Mouse (Mus musculus) cerebellum, adult 11 months (tissue): ENCODE measurements at regions not wholly inside any gene's neighbourhood (a gene's known extent, or its start where the extent isn't known, plus 50 kb on each side); places are given as distances from the start of the nearest gene placed in this dataset.

Experiments
- DNase-seq: peaks from one replicate; pipeline ENCODE4 v3.0.0; 2022

DNA sequence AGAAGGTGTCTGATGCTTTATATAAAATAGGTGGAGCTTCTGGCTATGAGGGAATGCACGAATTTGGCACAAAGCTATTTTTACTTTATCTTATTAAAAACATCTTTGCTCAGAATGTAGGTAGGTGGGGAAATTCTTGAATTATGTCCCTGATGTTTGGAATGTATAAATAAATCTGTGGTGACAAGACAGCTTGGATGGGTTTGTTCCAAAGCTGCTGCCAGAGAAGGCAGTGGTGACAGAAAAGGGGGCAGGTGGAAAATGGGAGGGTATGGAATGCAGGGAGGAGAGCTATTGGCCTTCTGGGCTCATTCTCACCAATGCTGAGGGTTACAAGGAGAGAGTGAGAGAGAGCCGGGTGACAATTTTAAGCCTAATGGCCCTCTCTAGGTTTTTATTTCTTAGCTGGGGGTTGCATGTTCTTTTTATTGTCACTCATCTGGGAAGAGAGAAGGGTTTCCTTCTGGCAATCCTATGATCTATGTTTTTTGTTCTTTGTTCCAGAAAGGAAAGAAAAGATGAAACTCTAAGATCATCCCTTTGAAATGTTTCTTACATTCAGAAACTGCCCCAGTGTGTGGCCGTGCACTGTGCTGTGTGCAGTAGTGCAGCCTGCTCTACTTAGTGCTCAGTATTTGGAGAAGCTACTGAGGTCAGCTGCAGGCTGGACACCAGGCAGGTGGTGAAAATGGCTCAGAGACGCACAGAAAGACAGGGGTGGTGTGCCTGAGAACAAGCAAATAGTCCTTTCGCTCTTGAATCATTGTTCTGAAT, 205.2 kb upstream of the Fam92a start:
- DNase-seq, result no peak

DNA sequence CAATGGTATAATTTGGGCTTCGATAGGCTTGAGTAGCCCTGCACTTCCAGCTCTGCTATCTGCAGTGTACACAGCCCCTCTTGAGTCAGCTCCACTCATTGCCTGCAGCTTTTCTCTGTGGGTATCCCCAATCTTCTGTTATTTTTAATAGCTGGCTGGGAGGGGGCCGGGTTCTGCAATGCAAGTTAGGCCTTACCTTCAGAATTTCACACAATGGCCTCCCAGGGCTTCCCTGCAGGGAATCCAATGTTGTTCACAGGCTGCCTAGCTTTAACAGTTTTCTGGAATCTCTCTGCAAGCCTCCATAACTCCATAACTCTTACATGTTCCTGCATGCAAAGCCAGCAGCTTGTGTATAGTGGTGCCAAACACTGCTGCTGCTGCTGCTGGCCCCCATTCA, 197.7 kb upstream of the Fam92a start:
- DNase-seq, result no peak

DNA sequence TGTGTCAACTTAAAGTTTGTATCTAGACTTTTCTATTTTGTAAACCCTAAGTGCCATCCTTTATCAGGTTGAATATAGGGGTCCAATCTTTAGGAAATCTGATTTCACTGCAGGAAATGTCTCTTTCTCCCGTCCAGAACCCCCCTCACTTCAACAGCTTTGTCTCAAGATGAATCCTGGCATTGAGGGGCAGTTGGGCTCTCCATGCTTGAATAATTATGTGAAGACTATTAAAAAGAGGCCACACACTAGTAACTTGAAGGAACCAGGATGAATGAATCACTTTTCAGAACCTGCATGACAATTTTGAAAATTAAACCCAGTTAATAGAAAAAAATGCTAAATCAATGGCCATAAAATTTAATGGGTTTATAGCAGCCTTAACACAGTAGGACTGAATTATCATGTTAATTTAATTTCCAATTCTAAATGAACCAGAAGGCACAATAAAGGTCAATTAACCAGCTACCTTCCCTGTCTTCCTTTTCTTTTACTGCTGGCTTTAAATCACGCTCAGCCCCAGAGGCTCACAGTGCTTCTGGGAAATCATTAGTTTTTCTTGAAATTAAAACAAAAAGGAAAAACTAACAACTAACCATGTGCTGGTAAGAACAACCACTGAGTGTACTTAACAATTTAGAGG, 185.3 kb upstream of the Fam92a start:
- no peak for DNase-seq

DNA sequence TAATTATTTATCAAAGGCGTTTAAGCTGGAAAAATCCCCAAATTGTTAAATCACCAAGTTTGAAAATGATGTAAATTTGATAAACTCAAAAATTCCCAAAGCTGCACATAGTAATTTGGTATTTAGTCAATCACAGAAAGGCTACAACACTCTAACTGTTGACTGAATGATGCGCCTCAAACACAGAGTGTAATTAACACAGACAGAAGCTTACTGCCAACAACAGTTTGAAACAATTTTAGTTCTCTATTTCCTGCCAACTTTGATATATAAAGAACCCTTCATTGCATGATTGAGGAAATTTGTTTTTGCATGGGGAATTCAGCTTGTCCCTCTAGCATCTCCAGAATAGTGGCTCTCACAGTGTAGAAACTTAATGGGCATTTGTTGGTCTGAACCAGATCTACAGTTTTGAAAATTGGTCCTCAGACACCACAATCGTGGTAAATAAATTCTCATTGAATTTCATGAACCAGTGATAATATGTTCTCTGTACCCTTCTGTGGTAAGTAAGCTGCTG, 181.6 kb upstream of the Fam92a start:
- DNase-seq, result no peak

DNA sequence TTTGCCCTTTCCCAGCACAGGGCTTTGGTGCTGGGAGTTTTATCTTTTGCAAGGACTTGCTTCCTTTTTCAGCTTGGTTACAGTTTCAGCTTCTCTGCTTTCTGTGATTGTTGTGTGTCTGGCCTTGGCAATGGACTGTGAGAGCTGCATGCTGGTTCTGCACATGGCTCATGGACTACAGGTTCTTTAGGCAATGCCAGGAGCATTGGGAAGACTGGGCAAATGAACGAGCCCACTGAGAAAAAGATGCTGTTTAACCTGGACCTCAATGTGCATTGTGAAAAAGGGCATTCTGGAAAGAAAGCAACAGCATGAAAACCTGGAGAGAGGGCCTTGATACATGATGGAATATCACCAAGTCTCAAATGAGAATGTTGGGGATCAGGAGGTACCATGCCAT, 167.4 kb upstream of the Fam92a start:
- DNase-seq, result no peak

DNA sequence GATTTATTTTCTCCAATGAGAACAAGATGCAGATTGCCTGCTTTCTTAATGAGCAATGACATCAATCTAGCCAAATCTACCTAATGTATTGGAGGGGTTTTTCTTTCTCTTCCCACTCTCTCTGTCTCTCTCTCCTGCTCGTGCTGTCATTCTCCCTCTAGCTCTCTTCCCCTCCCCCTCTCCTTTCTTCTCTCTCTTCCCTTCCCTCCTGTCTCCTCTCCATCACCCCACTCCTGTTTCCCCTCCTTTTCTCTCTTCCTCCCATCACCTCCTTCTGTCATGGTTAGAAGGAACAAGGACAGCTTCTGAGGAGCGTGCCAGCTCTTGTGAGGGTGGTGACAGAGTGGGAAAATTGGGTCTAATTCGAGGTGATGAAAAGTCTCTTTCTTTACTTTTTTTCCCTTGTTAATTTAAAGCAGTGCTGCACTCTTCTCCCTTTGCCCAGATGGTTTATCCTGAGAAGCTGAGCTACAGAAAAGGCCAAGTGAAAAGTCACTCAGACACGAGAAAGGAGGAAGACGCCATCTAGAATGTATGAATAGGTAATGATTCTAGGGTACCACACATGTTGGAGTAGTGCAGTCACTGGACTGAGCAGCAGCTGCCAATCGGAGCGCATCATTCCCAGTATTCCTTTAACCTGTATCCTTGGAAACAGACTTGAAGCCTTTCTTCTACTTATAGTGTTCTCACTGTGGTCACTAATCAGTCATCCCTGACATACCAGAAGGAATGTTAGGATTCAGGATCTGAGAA, 163.2 kb upstream of the Fam92a start:
- DNase-seq, result no peak

DNA sequence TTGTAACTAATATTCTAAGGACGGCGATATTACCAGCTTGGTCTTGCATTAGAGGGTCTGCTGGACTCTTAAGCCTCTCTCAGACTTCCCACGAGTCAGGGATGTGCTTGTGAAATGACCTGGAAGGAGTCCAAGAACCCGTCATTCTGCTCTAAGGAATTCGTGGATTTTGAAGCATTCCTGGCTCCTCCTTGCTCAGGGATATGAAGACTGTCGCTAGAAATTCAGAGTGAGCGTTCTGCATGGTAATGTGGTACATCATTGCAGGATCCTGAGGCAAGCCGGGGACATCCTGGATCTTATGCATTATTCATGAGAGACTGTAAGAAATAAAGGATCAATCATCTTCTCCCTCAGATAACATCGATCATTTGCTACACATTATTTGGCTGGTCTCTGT, 162.6 kb upstream of the Fam92a start:
- DNase-seq, result no peak

DNA sequence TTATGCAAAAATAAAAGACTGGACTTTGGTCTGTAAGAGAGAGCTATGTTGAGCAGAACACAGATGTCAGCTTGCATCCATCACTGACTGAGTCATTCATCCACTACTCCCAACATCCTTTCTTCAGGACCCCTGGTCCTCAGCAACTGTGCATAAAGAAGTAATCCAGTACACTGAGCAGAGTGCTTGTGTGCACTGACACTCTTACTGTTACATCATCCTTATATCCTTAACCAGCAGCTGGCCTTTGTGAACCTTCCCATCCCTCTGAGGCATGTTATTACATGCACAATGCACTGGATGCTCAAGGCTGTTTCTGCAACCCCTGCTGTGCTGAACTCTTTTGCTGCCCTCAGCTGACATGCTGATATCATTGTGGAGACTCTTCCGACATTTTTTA, 144.2 kb upstream of the Fam92a start:
- no peak for DNase-seq

DNA sequence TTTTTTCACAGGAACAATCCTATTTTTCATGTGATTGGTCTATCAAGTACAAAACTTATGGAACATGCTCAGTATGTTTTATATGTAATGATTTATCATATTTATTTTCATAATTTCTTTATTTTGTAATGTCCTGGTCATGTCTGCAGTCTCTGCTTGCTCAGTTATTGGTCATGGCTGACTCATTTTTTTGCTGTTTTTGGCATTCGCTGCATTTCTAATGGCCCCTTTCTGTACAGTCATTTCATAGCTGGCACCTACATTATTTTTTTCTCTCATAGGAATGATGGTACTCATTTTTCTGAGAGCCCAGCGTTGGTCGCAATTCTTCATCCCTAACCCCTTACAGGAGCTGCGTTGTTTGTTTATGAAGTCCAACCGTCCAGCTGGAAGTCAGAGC, 136.5 kb upstream of the Fam92a start:
- DNase-seq, result no peak

DNA sequence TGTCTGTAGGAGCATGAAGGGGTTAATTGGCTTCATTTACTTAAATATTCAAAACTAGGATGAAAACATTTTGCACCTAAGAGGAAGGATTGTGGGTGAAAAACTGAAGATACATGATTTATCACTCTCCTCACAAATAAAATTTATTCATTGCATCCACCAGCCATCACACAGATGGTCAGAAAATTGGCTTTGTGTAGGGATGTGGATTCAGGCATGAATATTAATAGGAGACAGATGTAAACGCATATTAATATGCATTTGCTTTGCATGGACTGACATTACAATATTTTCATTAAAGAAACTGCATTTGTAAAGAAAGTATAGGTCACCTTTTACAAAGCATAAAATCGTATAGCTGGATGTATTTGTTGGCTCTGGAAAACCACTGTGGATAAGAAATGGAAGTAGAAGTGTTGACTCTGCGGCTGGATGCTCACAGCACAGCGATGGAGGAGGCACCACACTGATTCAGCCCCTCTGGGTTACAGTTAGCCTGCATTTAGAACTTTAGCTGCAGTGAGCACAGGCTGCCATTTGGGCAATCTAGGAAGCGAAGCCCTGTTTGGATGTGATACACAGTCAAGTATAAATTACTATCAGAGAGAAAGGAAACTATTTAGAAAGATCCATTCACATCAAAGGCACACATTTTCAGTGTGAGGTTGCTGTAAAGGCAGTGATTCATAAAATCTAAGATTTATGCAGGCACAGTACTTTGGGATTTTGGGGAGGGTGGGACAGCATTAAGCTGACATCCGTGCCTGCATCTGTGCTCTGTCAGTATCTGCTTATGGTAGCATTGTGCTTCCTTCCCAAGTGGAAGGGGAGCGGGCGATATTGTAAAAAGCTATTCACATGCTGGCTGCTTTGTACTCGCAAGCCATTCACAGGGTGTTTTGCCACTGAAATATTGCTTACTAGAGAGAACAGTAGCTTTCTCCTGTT, 135.1 kb upstream of the Fam92a start:
- no peak for DNase-seq

DNA sequence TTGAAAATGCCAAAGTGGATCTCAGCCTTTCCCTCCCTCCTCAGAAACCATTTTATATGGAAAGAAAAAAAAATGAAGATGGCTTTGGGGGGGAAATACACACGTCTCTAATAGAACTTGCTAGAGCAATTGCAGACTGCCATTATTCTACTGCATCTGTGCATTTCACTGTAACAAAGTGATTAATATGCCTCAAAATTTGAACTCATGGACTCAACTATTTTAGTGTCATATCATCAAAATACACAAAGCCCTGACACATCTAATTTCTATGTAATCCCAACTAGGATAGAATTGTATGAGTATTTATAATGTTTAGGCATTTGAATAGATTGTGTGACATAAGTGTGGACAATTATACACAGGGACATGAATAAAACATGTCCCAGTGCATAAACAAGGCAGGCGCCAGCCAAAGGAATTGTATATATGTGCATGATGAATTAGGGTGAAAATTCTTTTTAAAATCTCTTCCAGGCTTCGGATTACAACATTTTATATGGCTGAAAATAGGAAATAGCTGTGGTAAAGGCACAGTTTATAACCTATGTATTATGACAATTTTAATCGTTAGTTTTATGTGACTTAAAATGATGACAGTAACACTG, 115.4 kb upstream of the Fam92a start:
- DNase-seq, result no peak

DNA sequence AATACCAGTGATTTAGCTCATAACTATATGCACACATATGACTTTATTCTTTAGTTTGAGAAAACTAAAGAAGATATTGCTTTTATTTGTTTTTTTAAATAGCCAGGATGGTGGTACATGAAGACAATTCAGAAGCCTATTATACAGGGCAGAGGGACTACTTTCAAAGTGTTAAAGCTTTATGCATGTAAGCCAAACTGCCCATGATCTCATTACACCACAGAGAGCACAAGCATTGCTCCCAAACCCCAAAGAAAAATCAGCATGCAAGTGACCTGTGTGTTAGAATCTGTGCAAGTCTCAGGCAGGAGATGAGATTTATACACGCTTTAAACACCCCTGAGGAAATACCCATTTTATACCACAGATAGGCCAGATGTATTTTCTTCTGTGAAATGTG, 114.6 kb upstream of the Fam92a start:
- no peak for DNase-seq

DNA sequence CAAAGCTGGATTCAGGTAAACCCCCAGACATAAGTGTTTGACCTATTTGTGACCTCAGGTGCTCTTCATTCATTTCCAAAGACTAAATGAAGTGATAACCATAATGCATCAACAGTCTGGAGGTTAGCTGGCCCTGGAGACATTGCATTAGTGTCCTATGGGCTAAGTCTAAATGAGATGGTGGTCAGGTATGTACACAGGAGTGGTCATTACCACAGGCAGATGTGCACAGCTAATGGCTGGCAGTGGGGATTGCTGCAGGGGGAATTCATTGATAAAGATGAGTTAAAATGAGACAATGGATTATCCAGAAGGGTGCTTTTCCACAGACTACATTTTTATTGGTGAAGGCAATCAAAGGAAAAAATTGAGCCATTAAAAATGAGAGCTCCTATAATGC, 114.2 kb upstream of the Fam92a start:
- DNase-seq, result no peak

DNA sequence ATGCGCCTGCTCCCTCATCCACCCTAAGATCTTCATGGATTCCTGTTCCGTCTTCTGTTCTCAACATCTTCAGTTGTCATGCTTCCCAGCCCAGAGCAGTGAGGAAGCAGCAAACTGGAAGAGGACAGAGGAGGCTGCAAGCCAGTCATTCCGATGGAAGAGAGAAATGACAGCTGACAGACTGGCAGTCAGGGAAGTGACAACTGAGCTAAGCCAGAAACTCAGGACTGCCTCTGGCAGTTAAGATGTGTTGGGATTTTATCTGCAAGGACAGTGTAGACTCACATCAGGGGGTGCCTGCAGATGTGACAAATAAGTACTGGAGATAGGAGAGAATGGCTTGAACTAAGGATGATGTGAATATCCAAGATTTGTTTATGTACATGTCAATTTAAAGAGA, 106.1 kb upstream of the Fam92a start:
- DNase-seq, result no peak

DNA sequence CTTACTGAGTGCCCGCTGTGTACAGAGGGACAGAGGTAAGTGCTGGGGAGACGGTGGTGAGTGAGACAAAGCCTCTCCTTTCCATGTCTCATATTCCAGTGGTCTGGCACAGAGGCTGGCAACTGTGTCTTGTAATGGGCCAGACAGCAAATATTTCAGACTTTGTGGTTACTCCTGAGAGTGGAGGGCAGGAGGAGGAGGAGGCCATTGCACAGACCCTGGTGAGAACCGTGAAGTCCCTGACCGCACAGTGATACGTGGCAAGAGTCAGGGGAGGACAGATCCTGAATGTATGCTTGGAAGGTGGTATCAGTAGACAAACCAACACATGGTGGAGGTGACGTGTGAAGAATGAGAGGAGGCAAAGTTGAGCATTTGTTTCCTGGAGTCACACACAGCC, 101.6 kb upstream of the Fam92a start:
- DNase-seq, result no peak

DNA sequence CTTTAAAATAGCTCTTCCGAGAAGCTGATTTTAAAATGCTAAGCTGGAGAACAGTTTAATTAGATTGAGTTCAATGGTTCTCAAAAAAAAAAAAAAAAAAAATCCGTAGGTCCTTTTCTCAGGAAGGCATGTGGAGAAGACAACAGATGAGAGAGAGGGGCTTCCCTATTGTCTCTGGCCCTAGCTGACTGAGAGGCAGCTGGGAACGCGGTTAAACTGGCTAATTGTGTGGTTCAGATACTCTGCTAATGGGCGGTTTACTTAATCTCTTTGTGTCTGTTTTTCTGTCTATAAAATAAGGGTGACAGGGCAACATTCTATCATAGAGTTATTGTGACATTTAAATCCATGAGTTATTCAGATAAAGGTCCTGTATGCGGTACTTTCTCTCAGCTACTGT, 101.1 kb upstream of the Fam92a start:
- no peak for DNase-seq

DNA sequence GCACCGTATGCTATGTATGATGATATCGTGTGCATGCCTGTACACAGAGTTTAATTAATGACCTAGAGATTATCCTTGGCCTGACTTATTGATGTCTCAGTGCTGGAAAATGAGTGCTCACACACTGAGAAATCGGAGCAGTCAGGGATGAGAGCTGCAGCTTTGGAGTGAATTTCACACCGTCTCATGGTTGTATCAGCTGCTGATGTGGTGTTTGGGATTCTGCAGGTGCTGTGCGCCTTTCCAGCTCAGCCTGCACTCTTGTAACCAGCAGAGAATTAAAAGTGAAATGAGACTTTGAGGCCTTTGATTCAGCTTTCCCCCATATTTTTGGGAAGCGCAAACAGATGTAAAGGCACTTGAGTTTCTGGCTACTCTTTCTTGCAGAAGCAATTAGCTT, 100.6 kb upstream of the Fam92a start:
- DNase-seq, result no peak

DNA sequence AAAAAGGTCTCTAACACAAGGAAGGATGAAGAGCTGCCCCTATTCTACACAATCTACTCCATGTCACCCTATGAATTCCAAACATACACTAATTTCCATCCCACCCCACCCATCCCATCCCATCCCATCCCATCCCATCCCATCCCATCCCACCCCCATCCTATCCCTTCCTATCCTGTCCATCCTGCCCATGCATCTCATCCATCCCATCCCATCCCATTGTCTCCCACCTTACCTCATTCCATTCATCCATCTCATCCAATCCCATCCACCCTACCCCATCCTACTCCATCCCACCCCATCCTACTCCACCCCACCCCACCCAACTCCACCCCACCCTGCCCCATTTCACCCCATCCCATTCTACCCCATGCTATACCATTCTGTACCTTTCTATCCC, 91.9 kb upstream of the Fam92a start:
- DNase-seq, result no peak

DNA sequence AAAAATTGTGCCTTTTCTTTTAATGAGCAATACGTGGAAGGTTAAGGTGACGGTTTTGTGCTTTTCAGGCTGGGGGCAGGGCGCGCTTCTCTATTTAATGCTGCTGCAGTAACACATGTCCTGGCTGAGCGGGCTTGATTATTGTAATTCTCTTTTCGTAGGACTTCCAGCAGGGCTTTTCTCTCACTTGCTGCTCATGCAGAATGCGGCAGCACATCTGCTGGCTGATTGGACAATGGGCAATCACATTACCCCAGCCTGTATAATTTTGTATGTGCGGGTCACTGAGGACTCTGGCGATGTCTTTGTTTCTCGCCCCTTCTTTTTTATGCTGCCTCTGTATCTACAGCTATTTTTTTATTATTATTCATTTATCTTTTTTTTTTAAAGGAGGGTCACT, 91.4 kb upstream of the Fam92a start:
- DNase-seq, result no peak

DNA sequence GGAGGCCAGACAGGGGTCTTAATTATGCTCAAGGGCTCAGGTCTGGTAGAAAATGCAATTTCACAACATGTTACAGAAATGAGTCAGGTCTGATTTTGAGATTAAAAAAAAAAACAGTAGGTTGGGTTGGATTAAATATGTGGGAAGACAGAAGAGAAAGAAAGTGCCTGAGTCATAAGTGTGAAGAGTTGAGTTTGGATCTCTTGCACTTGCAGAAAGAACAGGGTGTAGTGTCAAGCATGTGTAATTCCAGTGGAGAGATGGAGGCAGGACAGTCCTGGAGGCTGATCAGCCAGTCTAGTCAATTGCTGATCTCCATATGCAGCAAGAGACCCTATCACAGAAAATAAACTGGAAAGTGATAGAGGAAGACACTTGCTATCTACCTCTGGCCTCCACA, 76.2 kb upstream of the Fam92a start:
- no peak for DNase-seq

DNA sequence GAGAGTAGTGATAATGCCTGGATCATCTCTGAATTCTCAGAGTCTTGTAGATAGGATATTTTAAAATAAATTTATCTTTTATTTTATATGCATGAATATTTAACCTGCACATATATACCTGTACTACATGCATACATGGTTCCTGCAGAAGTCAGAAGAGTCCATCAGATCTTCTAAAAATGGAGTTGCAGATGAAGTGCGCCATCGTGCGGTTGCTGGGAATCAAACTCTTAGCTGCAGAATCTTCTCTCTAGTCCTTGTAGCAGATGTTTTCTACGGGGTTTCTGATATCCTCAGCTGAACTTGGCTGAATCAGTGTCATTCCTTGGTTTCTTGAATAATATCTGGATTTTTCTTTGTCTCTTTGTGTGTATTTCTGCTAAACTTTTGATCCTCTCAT, 74.8 kb upstream of the Fam92a start:
- DNase-seq, result no peak

DNA sequence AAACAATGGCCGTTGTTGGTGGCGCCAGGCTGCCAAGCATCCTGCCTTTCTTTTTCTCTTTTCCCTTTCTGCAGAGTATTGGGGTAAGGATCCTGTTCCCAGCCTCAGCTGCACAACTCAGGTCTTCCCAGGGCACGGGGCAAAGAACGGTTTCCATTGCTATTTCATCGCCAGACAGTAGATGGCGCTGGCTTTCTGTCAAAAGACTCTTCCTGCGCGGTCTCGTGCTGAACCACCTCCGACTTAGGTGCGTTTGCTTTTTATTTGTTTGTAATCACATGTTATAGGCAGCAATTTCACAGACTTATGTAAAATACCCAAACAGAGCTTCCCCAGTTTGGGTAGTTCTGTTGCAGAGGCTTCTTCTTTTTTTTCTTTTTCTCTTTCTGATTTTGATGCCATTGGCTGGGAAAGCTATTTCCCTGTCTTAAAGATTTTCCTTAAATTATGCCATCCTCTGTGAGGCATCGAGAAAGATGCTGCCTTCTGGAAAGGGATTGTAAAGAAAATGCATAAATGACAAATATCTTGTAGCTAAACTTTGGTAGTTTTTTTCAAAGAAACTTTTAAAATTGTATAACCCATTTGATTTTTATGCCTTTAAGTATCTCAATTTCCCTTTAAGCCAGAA, 69.2 kb upstream of the Fam92a start:
- DNase-seq, result peak; percentile 47
